Mouse (Mus musculus) liver, embryonic 14.5 days (tissue): ENCODE measurements at regions not wholly inside any gene's neighbourhood (a gene's known extent, or its start where the extent isn't known, plus 50 kb on each side); places are given as distances from the start of the nearest gene placed in this dataset.

ENCODE experiments used
- ATAC-seq: fragments of 200-750 bp; cut with Nextera tagmentation; 2 replicates; pipeline ENCODE4 v1.8.0; 2017; ENCODE audit warnings: moderate number of reproducible peaks, mild to moderate bottlenecking, moderate library complexity; ENCODE audit not compliant: insufficient read depth
- DNase-seq, 3 experiments: peaks; one replicate each; pipeline ENCODE4 v3.0.0-alpha.2; 2012 to 2013; ENCODE audit warnings: low read depth in 3 of 3, low spot score in 3 of 3
- H3K27ac ChIP-seq: fragments of 300-500 bp; sonication (generic); 2 replicates; pipeline ENCODE4 v1.5.1; 2014; ENCODE audit warnings: moderate library complexity, mild to moderate bottlenecking, control low read depth, inconsistent platforms
- H3K27me3 ChIP-seq: fragments of 300-500 bp; sonication (generic); 2 replicates; pipeline ENCODE4 v1.6.1; 2014; ENCODE audit warnings: mild to moderate bottlenecking, low read length, moderate library complexity; ENCODE audit not compliant: control insufficient read depth, insufficient read depth
- H3K36me3 ChIP-seq: fragments of 300-500 bp; sonication (generic); replicated peaks from 2 replicates; pipeline ENCODE4 v1.6.1; 2014; ENCODE audit warnings: low read depth; ENCODE audit not compliant: control insufficient read depth, insufficient read depth
- H3K4me1 ChIP-seq, 2 experiments: fragments of 200-500 bp in 1 of 2; fragments of 300-500 bp in 1 of 2; sonication (generic) in 1 of 2; replicated peaks; 2 replicates each; pipeline ENCODE4 v1.6.1; 2012 to 2014; ENCODE audit warnings: antibody characterized with exemption in 1 of 2, inconsistent platforms in 1 of 2, low read length in 1 of 2; ENCODE audit not compliant: control insufficient read depth in 2 of 2, insufficient read depth in 2 of 2
- H3K4me2 ChIP-seq: fragments of 300-500 bp; sonication (generic); 2 replicates; pipeline ENCODE4 v1.6.1; 2014; ENCODE audit warnings: low read depth, mild to moderate bottlenecking, control low read depth, moderate library complexity
- H3K4me3 ChIP-seq, 2 experiments: fragments of 200-500 bp in 1 of 2; fragments of 300-500 bp in 1 of 2; sonication (generic) in 1 of 2; 2 replicates each; pipeline ENCODE4 v1.5.1; 2012 to 2014; ENCODE audit warnings: low read depth in 2 of 2, low read length in 2 of 2, mild to moderate bottlenecking in 2 of 2, control low read depth in 1 of 2, inconsistent platforms in 1 of 2, moderate library complexity in 1 of 2; ENCODE audit not compliant: insufficient read depth in 1 of 2
- H3K9ac ChIP-seq: fragments of 300-500 bp; sonication (generic); replicated peaks from 2 replicates; pipeline ENCODE4 v1.6.1; 2014; ENCODE audit warnings: mild to moderate bottlenecking, control low read depth, moderate library complexity
- H3K9me3 ChIP-seq: fragments of 300-500 bp; sonication (generic); 2 replicates; pipeline ENCODE4 v1.6.1; 2016; ENCODE audit warnings: low read length, mixed read lengths; ENCODE audit not compliant: control insufficient read depth
- CTCF ChIP-seq: IDR thresholded peaks from 2 replicates; pipeline ENCODE4 v1.5.1; 2016; ENCODE audit warnings: antibody characterized with exemption, low read depth, control low read depth
- EP300 ChIP-seq: IDR thresholded peaks from 2 replicates; pipeline ENCODE4 v1.6.1; 2016; ENCODE audit warnings: antibody characterized with exemption, low read depth
- whole genome bisulfite sequencing: fragments of 180-500 bp; shearing (Covaris S2); extraction: QIAGEN DNeasy Blood & Tissue Kit; methylation state at CpG from one replicate; pipeline ENCODE4 v1.1.7; 2014; ENCODE audit not compliant: insufficient replicate concordance; 5-methylcytosine and 5-hydroxymethylcytosine counted together

GRCm38 (mm10) chr3:83416536-83416935, 288.8 kb downstream of the Dchs2 start:
- no peak overlapping the region for H3K4me3 ChIP-seq
- ATAC-seq (no peak), DNase-seq (no peak)
- no peaks in the 10 kb centered on the region for H3K36me3 ChIP-seq
- TF ChIP-seq EP300: no peak
- no peak for TF ChIP-seq CTCF
- H3K4me1 ChIP-seq: no peaks in the 10 kb centered on the region
- H3K9ac ChIP-seq: no peak overlapping the region
- H3K27me3 ChIP-seq: no peaks in the 10 kb centered on the region
- no peak overlapping the region for H3K4me2 ChIP-seq
- no peak overlapping the region for H3K27ac ChIP-seq
- H3K9me3 ChIP-seq: no peaks in the 10 kb centered on the region

GRCm38 (mm10) chr3:83424267-83424666, 296.5 kb downstream of the Dchs2 start:
- no peaks in the 10 kb centered on the region for H3K9me3 ChIP-seq
- H3K27ac ChIP-seq: no peak overlapping the region
- no peaks in the 10 kb centered on the region for H3K27me3 ChIP-seq
- DNase-seq (no peak), ATAC-seq (no peak)
- no peaks in the 10 kb centered on the region for H3K4me1 ChIP-seq
- H3K4me3 ChIP-seq: no peak overlapping the region
- H3K4me2 ChIP-seq: no peak overlapping the region
- H3K9ac ChIP-seq: no peak overlapping the region
- no peaks in the 10 kb centered on the region for H3K36me3 ChIP-seq
- no peak for TF ChIP-seq EP300
- no peak for TF ChIP-seq CTCF
- WGBS: 43% methylated on average over 7 of the region's 7 CpGs

- WGBS: 68% methylated on average over 3 of the region's 3 CpGs
- Histone ChIP-seq H3K9ac (no peak overlapping the region), H3K4me3 (no peak overlapping the region)
Observed at GRCm38 (mm10) chr3:83429376-83429775, 301.6 kb downstream of the Dchs2 start.

GRCm38 (mm10) chr3:83446154-83446667, 318.5 kb downstream of the Dchs2 start:
- H3K9me3 ChIP-seq: no peaks in the 10 kb centered on the region
- no peak for TF ChIP-seq EP300
- no peak for DNase-seq

More at GRCm38 (mm10) chr3:83429376-83429775, 301.6 kb downstream of the Dchs2 start:
- H3K36me3 ChIP-seq: no peaks in the 10 kb centered on the region
- TF ChIP-seq EP300 (no peak), CTCF (no peak)
- H3K4me1 ChIP-seq: no peaks in the 10 kb centered on the region
- ATAC-seq (no peak), DNase-seq (no peak)
- H3K9me3 ChIP-seq: no peaks in the 10 kb centered on the region
- H3K27ac ChIP-seq: no peak overlapping the region
- H3K4me2 ChIP-seq: no peak overlapping the region
- no peaks in the 10 kb centered on the region for H3K27me3 ChIP-seq

GRCm38 (mm10) chr3:83450662-83451061, 315.5 kb upstream of the Sfrp2 start:
- DNase-seq (no peak), ATAC-seq (no peak)
- H3K36me3 ChIP-seq: no peaks in the 10 kb centered on the region
- H3K27me3 ChIP-seq: no peaks in the 10 kb centered on the region
- no peak overlapping the region for H3K9ac ChIP-seq
- no peak overlapping the region for H3K4me2 ChIP-seq
- 54% methylated on average over 2 of the region's 2 CpGs for WGBS
- H3K4me3 ChIP-seq: no peak overlapping the region
- TF ChIP-seq EP300 (no peak), CTCF (no peak)
- no peaks in the 10 kb centered on the region for H3K9me3 ChIP-seq
- H3K4me1 ChIP-seq: no peaks in the 10 kb centered on the region
- H3K27ac ChIP-seq: no peak overlapping the region

More at GRCm38 (mm10) chr3:83446154-83446667, 318.5 kb downstream of the Dchs2 start:
- no peaks in the 10 kb centered on the region for H3K36me3 ChIP-seq
- 44% methylated on average over 7 of the region's 7 CpGs for WGBS
- no peak for ATAC-seq
- no peak overlapping the region for H3K27ac ChIP-seq
- no peaks in the 10 kb centered on the region for H3K27me3 ChIP-seq
- no peaks in the 10 kb centered on the region for H3K4me1 ChIP-seq
- H3K9ac ChIP-seq: no peak overlapping the region
- no peak overlapping the region for H3K4me2 ChIP-seq
- H3K4me3 ChIP-seq: no peak overlapping the region
